Comparison of ENCODE assay signal across 22 mouse cellular contexts in the genomic region with DNA sequence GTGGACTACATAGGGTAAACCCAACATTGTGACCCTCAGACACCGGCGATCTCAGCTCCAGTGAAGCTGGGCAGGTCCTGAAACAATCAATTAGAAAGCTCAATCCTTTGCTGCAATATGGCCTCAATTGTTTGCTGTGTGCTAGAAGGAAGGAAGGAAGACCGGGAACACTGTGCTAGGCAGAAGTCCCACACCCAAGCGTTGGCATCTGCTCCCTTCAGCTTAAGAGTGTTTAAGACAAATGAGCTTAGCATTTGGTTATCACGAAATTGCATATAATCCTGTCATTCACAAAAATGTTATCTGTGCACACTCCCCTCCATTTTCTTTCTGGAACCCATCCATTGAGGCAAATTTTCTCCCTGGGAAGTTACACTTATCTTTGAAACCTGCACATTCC.
DNase-seq lines count a peak whose midpoint lies in the region; TF ChIP-seq lines count a peak whose summit lies in the region.
"Had no signal": no experiment of that assay in that cellular context is flagged by ENCODE, and none has a peak within 500 bp of the region (broad histone marks: within the 10 kb centered on the region; RNA-seq: fewer than 3 reads in every experiment).

No protein-coding gene starts in this region.

- H3K36me3 ChIP-seq in forebrain, embryonic 10.5 days (replicated peaks) = no peaks in the 10 kb centered on the region
- H3K36me3 ChIP-seq: embryonic facial prominence, embryonic 12.5 days; embryonic facial prominence, embryonic 15.5 days; forebrain, embryonic 12.5 days; hindbrain, embryonic 12.5 days; hindbrain, embryonic 15.5 days had no signal

- H3K27me3 ChIP-seq in forebrain, embryonic 10.5 days (ENCODE audit: poor library complexity, severe bottlenecking) = no peaks in the 10 kb centered on the region
- H3K27me3 ChIP-seq: embryonic facial prominence, embryonic 12.5 days; embryonic facial prominence, embryonic 15.5 days; forebrain, embryonic 12.5 days; hindbrain, embryonic 12.5 days; hindbrain, embryonic 15.5 days had no signal

- 46% methylated on average over 5 of the region's 5 CpGs for WGBS in lung, adult 2 months
- WGBS in forebrain, embryonic 10.5 days = 83% methylated on average over 5 of the region's 5 CpGs

- TF ChIP-seq POLR2A in lung, adult 2 months (IDR thresholded peaks at IDR 0.05; ENCODE audit: borderline replicate concordance, extremely low read depth, low read depth, low read length) = no peak

- DNase-seq in layer of hippocampus, adult 2 months (ENCODE audit: low spot score in 2 of 2) = peak; percentile 22 to 44
- DNase-seq in layer of hippocampus, postnatal 25 days (ENCODE audit: extremely low spot score in 1 of 2, low spot score in 1 of 2) = no peak
- peak; percentile 1 for DNase-seq in lung, postnatal 25 days (ENCODE audit: low spot score)
- DNase-seq in lung, adult 2 months = no peak
- peak; percentile 3 for DNase-seq in right cerebral cortex, adult 18-20 months
- DNase-seq in right cerebral cortex, postnatal 14 days = no peak
- peak; percentile 10 to 16 for DNase-seq in layer of hippocampus, postnatal 36 days
- no peak for DNase-seq in forebrain, embryonic 10.5 days (ENCODE audit: extremely low spot score, low spot score)
- DNase-seq: adrenal gland, adult 8-10 months; adrenal gland, postnatal 36 days; cerebellum, adult 11 months; cerebellum, adult 2 months; cerebellum, adult 9-11 months; cerebellum, postnatal 25 days; gastrocnemius, adult 2 months; gastrocnemius, postnatal 14 days; heart, adult 11 months had no signal

- peak overlapping the region; percentile 51; the same call in 1 of the 2 replicates for H3K27ac ChIP-seq in layer of hippocampus, adult 2 months
- no peak overlapping the region for H3K27ac ChIP-seq in forebrain, embryonic 10.5 days
- H3K27ac ChIP-seq: embryonic facial prominence, embryonic 12.5 days; embryonic facial prominence, embryonic 15.5 days; forebrain, embryonic 12.5 days; gastrocnemius, adult 2 months; hindbrain, embryonic 12.5 days; hindbrain, embryonic 15.5 days had no signal

- no peaks in the 10 kb centered on the region for H3K9me3 ChIP-seq in forebrain, embryonic 10.5 days
- H3K9me3 ChIP-seq: embryonic facial prominence, embryonic 12.5 days; embryonic facial prominence, embryonic 15.5 days; forebrain, embryonic 12.5 days; hindbrain, embryonic 12.5 days; hindbrain, embryonic 15.5 days had no signal

- H3K4me3 ChIP-seq in layer of hippocampus, adult 2 months = no peak overlapping the region
- H3K4me3 ChIP-seq in lung, adult 2 months (replicated peaks; ENCODE audit: extremely low read depth, low read depth, low read length) = no peak overlapping the region
- H3K4me3 ChIP-seq in forebrain, embryonic 10.5 days = no peak overlapping the region
- H3K4me3 ChIP-seq: embryonic facial prominence, embryonic 12.5 days; embryonic facial prominence, embryonic 15.5 days; forebrain, embryonic 12.5 days; gastrocnemius, adult 2 months; hindbrain, embryonic 12.5 days; hindbrain, embryonic 15.5 days had no signal

- H3K4me1 ChIP-seq in lung, adult 2 months (ENCODE audit: control insufficient read depth, insufficient read depth, low read length) = no peaks in the 10 kb centered on the region
- H3K4me1 ChIP-seq in forebrain, embryonic 10.5 days = peaks cover 10% of the 10 kb centered on the region; the same call in 1 of the 2 replicates
- H3K4me1 ChIP-seq: embryonic facial prominence, embryonic 12.5 days; embryonic facial prominence, embryonic 15.5 days; forebrain, embryonic 12.5 days; hindbrain, embryonic 12.5 days; hindbrain, embryonic 15.5 days had no signal

- no peak for TF ChIP-seq CTCF in layer of hippocampus, adult 2 months (conservative IDR thresholded peaks at IDR 0.05)
- TF ChIP-seq CTCF in lung, adult 2 months (IDR thresholded peaks at IDR 0.05; ENCODE audit: insufficient read depth, low read length) = no peak

Comparison
In these comparisons a context has a peak if more than half of its experiments do, and no peak if none do; other contexts are left out.
1. DNase-seq: peak in layer of hippocampus, adult 2 months (2 of 2), lung, postnatal 25 days (single experiment), right cerebral cortex, adult 18-20 months (single experiment) and layer of hippocampus, postnatal 36 days (2 of 2); none in layer of hippocampus, postnatal 25 days (0 of 2), lung, adult 2 months (single experiment), right cerebral cortex, postnatal 14 days (single experiment) and forebrain, embryonic 10.5 days (single experiment).